Mouse (Mus musculus): ENCODE results near the gene Usp44. TPM values are rescaled to one million over a fixed set of nuclear protein-coding genes. Genes with fewer than 3 reads are reported as not detected.

Usp44 gene
- not detected for polyA plus RNA-seq (2017; shearing (Covaris generic))

DNA sequence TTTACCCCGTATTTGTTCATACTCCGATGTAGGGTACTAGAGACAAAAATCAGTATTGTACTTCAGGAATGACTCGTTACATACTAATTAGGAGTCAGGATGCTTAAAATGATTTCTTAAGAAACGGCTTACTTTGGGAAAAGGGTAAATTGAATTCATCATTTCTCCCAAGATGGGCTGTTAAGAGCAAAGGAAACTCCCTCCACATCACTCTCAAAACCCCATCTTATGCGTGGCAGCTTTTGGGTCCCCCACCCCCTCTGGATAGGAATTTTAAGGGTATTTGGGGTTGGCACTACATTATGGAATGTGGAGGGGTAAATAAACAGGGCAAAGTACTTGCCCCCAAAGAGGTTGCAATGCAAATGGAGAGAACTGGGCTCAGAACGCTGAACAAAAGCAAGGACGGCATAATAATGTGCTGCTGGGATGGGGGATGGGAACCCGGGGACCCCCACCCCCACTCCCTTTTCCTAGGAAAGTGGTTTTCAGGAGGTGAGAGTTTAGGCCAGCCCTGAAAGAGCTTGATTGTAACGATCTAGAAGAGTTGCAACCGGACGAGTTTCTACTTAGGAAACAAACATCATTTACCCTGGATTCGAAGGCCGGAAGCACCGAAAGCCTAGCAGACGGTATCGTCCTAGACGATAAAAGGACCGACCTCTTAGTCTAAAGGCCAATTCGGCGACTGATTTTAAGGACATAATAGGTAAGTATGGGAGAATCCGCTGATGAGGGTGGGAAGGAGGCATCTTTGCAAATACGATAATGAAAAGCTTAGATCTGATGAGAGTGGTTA lies at the start of gene Usp44:
Usp44 (plus strand) TSS at position 625 of the 799 bp plus-strand sequence.

DNA sequence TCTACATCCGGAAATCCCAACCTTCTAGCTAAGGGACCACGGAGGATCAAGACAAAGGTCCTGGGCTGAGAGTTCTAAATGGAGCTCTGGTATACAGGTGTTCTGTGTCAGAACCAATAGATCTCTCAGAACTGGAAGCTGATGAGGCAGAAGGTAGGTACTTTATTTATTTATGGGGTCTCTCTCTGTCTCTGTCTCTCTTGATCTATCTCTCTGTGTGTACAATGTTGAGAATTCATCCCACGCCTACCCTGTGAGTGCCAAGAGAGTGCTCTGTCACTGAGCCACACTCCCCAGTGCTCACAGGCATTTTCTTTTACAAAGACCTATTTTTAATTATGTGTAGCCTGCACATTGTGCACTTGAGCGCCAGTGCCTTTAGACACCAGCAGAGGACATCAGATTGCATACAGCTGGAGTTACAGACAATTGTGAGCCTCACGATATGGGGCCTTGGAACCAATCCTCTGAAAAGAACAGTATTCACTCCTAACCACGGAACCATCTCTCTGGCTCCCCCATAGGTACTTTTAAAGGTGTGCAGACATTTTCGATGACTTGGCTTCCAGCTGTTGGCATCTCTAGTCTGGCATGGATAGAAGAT lies 65.8 kb downstream of the Usp44 start, which contains the start of gene Metap2:
Metap2 (minus strand) TSS at position 51 of the 604 bp plus-strand sequence.

Other genes starting within 250 kb of the Usp44 start
- gene Snrpf, start 241.8 kb upstream of the Usp44 start, polyA plus RNA-seq (2017; shearing (Covaris generic)) = 49.3 TPM
- gene Ntn4, start 190.9 kb upstream of the Usp44 start, polyA plus RNA-seq (2017; shearing (Covaris generic)) = 0.41 TPM
- 199 TPM for gene Metap2, start 65.5 kb downstream of the Usp44 start, polyA plus RNA-seq (2017; shearing (Covaris generic))
- 15.0 TPM for gene Vezt, start 204.3 kb downstream of the Usp44 start, polyA plus RNA-seq (2017; shearing (Covaris generic))
- gene Fgd6, start 204.4 kb downstream of the Usp44 start, polyA plus RNA-seq (2017; shearing (Covaris generic)) = 4.3 TPM

Data from inflammation-experienced regulatory T-cells, adult 16 weeks (primary cell).